Mouse (Mus musculus) urinary bladder, postnatal 4 days (tissue): ENCODE measurements around the gene Bbs9.

Experiments used
- DNase-seq, 2 experiments: peaks; one replicate each; pipeline ENCODE4 v3.0.0; 2021 to 2022; ENCODE audit warnings: low spot score in 2 of 2

The Bbs9 gene

GRCm38 (mm10) chr9:22632800-22633485 lies 157.4 kb downstream of the Bbs9 start:
- DNase-seq = no peak

DNA sequence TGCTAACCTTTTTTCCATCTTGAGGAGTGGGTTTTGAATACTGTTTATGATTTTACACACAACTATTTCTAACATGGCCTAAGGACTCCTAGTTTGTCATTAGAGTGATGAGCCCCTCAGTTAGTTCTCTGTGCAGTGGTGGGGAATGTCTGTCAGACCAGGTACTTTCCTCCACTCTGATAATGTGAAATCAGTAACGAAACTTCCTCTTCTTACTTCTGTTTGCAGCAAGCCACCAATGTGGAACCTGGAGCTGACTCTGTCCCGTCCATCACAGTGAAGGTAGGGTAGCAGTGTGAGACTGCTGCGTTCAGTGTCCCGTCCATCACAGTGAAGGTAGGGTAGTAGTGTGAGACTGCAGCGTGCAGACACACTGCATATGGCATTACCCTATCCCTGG lies 163.0 kb downstream of the Bbs9 start:
- no peak for DNase-seq

- no peak for DNase-seq
Measured at GRCm38 (mm10) chr9:22640683-22641431, 165.3 kb downstream of the Bbs9 start.

GRCm38 (mm10) chr9:22645844-22646390 lies 170.4 kb downstream of the Bbs9 start:
- DNase-seq = no peak

DNA sequence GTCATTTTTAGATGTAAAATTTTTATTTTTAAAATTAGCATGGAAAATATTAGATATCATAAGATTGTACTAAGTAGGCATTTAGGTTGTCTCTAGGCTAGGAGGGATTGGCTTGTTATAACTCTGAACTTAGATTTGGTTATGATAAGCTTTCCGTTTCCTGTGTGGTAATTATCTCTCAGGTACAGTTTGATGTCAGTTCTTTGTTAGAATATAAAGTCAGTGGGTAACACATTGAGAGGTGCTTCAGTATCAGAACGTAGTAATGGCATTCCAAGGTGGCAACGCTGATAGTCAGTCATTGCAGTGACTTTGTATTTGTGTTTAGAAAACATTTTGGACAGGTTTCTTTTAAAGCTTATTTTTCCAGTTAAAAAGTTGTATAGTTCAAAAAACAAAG lies 170.9 kb downstream of the Bbs9 start:
- DNase-seq = no peak

GRCm38 (mm10) chr9:22648163-22648562 lies 172.6 kb downstream of the Bbs9 start:
- DNase-seq = no peak

DNA sequence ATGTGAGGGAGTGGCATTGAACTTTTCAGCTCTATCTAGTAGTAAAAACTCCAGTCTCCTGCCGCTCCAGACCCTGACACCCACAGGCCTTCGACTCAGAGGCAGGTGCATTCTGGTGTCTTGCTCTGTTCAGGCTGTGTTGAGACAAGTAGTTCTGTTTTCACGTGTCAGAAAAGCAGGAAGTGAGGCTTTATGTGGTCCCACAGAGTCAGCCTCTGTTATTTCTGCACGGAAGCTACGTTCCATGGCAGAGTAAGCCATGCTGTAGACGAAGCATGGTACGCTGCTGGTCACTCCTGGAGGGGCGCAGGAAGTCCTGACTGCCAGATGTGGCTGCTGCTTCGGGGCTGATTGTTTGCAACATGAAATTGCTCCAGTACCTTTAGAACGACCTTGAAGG lies 174.1 kb downstream of the Bbs9 start:
- no peak for DNase-seq

- no peak for DNase-seq
Measured at GRCm38 (mm10) chr9:22650781-22651180, 175.3 kb downstream of the Bbs9 start.

DNA sequence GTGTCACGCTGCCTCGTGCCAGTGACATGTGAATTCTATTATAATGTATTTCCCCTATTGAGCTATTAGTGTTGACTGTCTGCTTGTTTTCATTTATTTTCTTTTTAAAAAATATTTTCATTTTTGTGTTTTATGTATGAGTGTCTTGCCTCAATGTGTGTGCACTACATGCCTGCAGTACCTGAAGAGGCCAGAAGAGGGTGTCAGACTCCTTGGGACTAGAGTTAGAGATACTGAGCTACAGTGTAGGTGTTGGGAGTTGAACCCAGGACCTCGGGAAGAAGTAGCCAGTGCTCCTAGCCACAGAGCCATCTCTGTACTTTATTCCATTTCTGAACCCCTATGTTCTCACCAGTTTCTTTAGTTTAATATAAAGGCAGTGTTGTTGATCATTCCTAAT lies 176.1 kb downstream of the Bbs9 start:
- no peak for DNase-seq

- DNase-seq = no peak
Measured at GRCm38 (mm10) chr9:22654726-22655393, 179.3 kb downstream of the Bbs9 start.

GRCm38 (mm10) chr9:22657216-22657615 lies 181.7 kb downstream of the Bbs9 start:
- DNase-seq = no peak

DNA sequence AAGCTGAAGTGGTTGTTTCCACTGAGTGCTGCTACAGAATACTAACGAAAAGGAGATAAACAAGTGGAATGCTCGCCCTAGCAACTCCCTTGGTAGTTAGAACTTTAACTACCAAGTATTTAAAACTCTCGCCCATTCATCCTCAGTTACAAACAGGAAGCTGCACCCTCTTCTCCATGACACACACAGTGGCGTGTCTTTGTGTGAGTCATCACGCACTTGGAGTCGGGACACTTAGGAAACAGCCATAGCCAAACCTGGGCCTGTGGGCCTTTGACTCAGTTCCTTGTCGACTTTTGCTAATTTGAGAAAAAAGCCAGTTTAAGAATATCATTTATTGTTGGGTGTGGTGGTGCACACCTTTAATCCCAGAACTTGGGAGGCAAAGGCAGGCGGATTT lies 189.6 kb downstream of the Bbs9 start:
- no peak for DNase-seq

- DNase-seq = no peak
Measured at GRCm38 (mm10) chr9:22672937-22673336, 197.4 kb downstream of the Bbs9 start.

DNA sequence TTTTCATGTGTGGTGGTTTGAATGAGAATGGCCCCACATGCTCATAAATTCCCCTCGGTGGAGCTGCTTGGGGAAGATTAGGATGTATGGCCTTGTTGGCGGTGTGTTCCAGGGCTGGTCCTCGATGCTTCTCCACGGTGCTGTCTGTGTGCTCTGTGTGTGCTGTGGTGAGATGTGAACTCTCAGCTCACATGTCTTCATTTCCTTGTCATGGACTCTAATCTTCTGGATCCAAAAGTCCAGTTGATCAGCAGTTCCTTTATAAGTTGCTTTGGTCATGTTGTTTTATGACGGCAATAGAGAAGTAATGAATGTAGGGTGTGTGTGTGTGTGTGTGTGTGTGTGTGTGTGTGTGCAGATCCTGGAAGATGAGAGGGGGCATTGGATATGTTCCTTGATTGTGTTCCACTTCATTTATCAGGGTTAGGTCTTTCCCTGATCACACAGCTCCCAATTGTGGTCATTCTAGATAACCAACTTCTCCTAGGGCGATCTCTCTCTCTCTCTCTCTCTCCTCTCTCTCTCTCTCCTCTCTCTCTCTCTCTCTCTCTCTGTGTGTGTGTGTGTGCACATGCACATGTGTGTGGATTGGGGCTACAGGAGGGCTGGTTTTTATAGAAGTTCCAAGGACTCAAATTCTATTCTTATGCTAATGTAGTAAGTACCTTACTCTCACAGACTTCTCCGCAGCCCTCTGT lies 201.8 kb downstream of the Bbs9 start:
- DNase-seq = no peak

- no peak for DNase-seq
Measured at GRCm38 (mm10) chr9:22677997-22678396, 202.5 kb downstream of the Bbs9 start.

GRCm38 (mm10) chr9:22678496-22678895 lies 203.0 kb downstream of the Bbs9 start:
- no peak for DNase-seq

DNA sequence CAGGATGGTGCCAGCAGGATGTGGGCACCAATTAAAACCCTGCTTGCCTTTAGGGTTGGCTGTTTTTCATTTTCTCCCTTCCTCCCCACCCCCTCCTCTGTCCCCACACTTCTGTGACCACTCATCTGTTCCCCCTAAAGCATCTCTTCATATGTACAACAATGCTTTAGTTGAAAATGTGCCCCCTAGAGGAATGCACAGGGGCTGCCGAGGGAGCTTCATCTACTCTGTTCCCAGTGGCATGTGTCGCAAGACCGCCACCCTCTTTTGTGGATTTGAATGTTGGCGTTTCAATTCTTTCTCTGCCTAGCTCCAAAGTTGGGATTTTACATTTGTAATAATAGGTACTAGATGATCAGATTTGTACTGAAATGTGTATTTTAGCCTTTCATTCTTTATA lies 204.0 kb downstream of the Bbs9 start:
- DNase-seq = no peak

DNA sequence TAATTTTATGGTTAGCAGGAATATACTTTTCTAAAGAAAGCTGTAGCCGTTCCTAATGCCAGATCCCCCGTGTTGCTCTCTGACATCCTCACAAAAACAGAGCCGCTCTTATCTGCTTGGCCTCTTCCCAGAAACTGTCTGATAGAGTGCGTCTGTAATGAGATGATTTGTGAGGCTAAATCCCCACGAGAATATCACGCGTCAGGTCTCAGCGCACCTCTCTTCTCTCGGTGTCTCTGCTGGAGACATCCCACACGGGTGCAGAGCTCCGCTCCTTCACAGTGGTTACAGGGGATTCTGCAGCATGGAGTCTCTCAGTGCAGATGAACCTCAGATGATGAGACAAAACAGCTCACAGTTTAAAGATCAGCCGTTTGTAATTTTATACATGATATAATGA lies 204.5 kb downstream of the Bbs9 start:
- DNase-seq = no peak

- DNase-seq = no peak
Measured at GRCm38 (mm10) chr9:22680484-22680883, 205.0 kb downstream of the Bbs9 start.

- DNase-seq = no peak
Measured at GRCm38 (mm10) chr9:22683786-22684185, 208.3 kb downstream of the Bbs9 start.

DNA sequence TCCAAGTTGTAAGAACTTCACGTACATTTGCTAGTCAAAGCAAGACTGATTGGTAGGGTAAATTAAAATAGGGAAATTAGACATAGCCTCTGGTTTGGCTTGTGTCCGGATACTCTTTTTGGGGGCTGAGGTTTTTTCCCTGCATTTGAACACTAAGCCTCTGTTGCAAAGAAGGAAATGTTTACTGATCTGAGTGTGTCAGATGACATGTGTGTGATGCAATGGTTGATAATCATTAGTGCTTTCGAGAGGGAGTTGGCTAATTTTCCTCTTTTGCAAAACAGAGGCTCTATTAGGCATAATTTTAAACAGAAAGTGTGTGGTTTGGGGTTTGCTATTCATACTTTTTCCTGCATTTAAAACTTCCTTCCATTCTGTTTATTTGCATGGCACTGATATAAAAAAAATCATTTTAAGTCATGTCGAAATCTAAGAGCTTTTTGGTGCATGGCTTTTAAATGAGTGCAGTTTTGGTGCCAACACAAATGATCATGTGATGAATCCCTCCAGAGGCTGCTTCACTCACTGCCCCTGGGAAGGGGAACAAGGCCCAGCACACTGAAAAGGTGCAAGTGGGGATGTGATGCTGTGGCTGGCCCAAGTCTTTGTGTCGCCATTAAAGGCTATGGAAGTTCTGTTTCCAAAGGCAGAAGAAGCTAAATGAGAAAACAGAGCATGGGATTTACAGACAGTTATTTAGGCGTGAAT lies 211.4 kb downstream of the Bbs9 start:
- DNase-seq = no peak
